Mouse (Mus musculus): ENCODE data around the gene St6galnac3.

GRCm38 (mm10) chr3:153395351-153395750 is 329.6 kb downstream of the St6galnac3 start:
- TF ChIP-seq POLR2A (IDR thresholded peaks at IDR 0.05; ENCODE audit: low read depth, low read length), result no peak
- no peak for TF ChIP-seq CTCF (conservative IDR thresholded peaks at IDR 0.05; ENCODE audit: insufficient read depth, insufficient read length, low read depth, low read length)
